Mouse (Mus musculus) cerebellum, postnatal 36 days (tissue): Measurements from ENCODE around the gene Snx21.

Experiments used
- DNase-seq, 2 experiments: peaks; one replicate each; pipeline ENCODE4 v3.0.0; 2021 to 2022; ENCODE audit warnings: mixed read lengths in 2 of 2

Snx21 gene

DNA sequence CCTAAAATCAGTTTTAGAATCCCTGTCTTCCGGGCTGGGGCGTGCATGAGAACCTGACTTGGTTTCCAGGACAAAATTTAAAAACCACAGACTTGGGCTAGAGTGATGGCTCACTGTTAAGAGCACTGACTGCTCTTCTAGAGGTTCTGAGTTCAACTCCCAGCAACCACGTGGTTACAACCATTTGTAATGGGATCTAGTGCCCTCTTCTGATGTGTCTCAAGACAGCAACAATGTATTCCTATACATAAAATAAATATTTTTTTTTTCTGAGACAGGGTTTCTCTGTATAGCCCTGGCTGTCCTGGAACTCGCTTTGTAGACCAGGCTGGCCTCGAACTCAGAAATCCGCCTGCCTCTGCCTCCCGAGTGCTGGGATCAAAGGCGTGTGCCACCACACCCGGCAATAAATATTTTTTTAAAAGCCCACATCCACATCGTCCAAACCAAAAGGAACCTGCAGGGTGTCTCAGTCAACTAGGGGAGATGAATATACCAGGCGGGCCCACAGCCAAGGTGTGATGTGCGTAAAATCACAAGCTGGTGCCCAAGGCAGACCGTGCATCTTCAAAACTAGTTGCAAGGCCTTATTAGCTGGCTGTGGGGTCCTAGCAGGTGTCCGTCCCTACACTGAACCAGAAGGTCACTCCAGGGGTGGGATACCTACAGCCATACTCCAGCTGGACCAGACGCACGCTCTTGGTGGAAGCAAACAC, 46.6 kb downstream of the Snx21 start:
- peak in 1 of 2 experiments; percentile 46 for DNase-seq

DNA sequence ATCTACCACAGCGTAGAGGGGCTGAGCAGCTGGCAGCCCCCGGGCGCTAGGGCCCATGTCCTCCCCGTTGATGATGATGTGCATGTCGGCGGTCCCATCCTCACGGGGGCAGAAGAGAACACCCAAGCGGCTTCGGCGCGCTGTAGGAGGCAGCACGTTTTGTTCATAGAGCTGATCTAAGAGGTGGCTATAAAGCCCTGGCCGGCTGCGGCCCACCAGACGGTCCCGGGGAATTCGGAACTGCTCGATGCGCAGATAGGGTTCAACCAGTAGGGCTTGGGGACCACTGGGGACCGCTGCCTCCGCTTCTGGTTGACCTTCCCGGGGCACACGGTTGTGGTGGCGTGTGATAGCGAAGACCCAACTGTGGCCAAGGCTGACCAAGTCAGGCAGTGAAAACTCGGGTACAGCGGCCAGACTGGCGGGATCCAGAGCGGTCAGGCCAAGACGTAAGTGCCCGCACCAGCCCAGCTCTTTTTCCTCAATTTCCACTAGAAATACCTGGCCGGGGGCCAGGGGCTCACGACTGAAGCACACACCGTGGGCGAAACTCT, 47.2 kb downstream of the Snx21 start, which contains the start of gene Ctsa:
TSS of gene Ctsa (plus strand) at position 126 of the 554 bp plus-strand sequence.
- DNase-seq = peak; percentile 71 to 77

DNA sequence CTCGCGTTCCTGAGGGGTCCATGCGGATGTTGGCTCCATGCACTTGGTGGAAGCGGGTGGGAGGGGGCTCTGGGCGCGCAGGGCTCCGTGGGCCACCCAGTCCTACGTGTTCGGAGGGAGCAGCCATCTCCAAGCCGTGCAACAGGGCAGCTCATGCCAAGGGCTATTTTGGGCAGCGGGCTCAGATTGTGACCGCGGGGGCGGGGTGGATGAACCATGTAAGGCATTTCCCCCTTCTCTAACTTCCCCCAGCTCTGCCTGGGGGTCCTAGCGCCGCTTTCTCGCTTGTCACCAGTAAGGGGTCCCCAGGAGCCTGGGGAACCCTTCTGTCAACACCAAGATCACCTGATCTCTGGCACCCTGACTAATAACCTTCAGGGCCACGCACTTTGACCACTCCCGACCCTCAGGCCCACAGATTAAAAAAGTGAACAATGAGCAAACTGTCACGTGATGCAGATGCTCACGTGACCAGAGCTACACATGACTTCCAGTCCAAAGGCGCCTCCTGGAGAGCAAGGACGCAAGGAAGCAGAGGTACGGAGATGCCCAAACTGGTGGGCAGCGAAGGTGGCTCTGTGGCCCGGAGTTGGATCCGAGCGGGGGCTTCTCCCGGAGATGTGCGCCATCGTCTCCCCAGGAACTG, 47.8 kb downstream of the Snx21 start, which contains the start of gene Neurl2:
TSS of gene Neurl2 (minus strand) at position 143 of the 646 bp plus-strand sequence.
- DNase-seq = peak; percentile 89 to 94

DNA sequence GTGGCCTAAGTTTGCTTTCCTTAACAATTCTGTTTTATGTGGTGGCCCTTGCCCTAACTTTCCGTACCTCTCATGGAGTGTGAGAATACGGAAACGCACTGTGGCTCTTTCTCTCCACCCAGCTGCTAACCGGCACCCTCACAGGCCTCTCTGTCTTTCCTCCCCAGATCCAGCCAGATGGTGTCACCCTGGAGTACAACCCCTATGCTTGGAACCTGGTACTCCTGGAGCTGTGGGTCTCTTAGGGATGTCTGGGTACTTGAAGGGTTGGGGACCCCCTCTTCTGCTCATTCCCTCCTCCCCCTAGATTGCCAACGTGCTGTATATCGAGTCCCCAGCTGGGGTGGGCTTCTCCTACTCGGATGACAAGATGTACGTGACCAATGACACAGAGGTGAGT, 48.9 kb downstream of the Snx21 start:
- DNase-seq = no peak

DNA sequence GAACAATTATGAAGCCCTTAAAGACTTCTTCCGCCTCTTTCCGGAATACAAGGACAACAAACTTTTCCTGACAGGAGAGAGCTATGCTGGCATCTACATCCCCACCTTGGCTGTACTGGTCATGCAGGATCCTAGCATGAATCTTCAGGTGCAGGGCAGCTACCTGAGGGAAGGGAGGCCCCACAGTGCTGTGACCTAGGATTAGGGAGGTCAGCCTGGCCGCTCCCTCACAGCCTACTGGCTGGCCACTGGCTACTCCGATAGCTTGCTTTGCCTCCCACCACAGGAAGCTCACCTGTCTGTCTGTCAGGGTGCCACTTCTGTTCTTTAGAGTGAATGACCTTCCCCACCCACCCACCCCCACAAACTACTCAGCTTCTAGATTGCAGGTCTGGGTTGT, 49.5 kb downstream of the Snx21 start:
- DNase-seq = no peak
